Mouse (Mus musculus): ENCODE measurements at regions not wholly inside any gene's neighbourhood (a gene's known extent, or its start where the extent isn't known, plus 50 kb on each side); places are given as distances from the start of the nearest gene placed in this dataset.

DNA sequence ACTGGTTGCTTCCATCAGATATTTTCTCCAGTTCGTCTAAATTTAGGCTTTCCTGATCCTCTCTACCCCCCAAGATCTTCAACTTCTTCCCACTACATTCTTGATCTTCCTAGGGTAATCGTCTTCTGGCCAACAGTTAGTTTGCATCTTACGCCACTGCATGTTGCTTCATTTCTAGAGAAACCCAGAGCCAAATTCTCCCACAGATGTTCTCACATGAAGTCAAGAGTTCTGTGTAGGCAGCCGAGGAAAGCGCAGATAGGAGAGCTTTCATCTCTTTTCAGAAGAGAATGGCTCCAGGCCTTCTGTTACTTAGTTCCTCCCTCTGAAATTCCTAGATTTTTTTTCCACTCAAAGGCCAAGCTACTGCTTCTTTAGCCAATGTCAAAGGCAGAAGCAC, 179.9 kb downstream of the Fgf10 start:
- Histone ChIP-seq H3K4me3 (ENCODE audit: inconsistent target) (no peak overlapping the region), H3K36me3 (ENCODE audit: inconsistent target) (no peaks in the 10 kb centered on the region)
- 89% methylated on average over 5 of the region's 5 CpGs for WGBS (ENCODE audit: missing documents)

DNA sequence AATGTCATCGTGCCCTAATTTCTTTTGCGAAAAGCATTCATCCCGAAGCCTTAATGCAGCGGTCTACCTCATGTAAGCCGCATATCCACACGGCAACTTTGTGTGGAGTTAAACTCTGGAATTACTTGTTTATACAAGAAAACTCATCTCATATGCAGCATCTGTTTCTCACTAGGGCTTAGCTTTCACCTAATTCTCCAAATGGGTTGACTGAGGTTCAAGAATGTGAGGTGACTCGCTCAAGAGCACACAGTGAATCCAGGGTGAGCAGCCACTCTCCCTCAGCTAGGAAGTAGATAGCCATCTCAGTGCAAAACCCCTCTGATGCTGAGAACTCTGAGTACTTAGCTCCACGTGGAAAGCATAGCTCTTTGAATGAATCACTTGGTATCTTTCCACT, 181.1 kb downstream of the Fgf10 start:
- no peaks in the 10 kb centered on the region for H3K79me2 ChIP-seq (ENCODE audit: inconsistent target)
- H3K27ac ChIP-seq = no peak overlapping the region
- no peaks in the 10 kb centered on the region for H3K36me3 ChIP-seq (ENCODE audit: inconsistent target)
- no peak overlapping the region for H3K4me3 ChIP-seq (ENCODE audit: inconsistent target)
- 84% methylated on average over 8 of the region's 8 CpGs for WGBS (ENCODE audit: missing documents)

More for the DNA sequence above, 179.9 kb downstream of the Fgf10 start:
- no peaks in the 10 kb centered on the region for H3K79me2 ChIP-seq (ENCODE audit: inconsistent target)
- no peak overlapping the region for H3K27ac ChIP-seq

DNA sequence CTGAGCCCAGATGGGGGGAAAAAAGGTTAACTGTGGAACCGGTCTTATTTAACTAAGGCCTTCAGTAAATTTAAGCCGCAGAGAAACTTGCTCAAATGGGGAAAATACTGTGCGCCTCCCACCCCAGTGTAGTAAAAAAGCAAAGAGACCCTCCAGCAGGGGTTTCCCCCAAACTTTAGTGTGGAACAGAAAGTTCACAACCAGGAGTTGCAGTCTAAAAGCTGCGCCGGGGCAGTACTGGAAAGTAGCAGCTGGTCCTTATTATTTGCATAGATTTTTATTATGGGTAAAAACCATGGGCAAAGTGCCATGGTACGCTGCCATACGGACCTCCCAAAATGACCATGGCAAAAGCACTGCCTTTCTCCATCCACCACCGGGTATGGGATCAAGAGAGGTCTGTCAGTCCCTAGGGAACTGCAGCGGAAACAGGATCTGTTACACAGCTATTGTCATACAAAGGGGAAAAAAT, 216.8 kb downstream of the Fgf10 start:
- H3K4me3 ChIP-seq (ENCODE audit: inconsistent target) = no peak overlapping the region
- no peak overlapping the region for H3K27ac ChIP-seq
- H3K79me2 ChIP-seq (ENCODE audit: inconsistent target) = no peaks in the 10 kb centered on the region
- no peaks in the 10 kb centered on the region for H3K36me3 ChIP-seq (ENCODE audit: inconsistent target)
- WGBS (ENCODE audit: missing documents) = 86% methylated on average over 9 of the region's 9 CpGs

DNA sequence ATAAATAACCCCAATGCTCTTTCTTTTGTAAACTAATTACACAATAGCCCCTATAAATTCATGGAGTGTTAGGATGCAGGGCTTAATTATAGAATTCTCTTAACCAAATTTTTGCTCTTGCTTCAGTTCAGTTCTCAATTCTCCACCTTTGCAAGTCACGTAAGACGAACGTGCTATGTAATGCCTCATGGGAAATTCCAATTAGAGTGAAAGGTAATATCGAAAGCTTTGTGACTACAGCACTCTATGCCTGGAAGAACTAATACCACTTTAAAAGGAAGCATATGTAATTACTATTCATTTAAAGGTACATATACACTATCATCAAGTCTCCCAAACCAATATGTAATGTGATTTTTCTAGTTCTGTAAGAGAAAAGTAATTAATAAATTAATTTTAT, 225.5 kb downstream of the Fgf10 start:
- Histone ChIP-seq H3K36me3 (ENCODE audit: inconsistent target) (no peaks in the 10 kb centered on the region), H3K79me2 (ENCODE audit: inconsistent target) (no peaks in the 10 kb centered on the region), H3K4me3 (ENCODE audit: inconsistent target) (no peak overlapping the region), H3K27ac (no peak overlapping the region)
- 100% methylated on average over 4 of the region's 4 CpGs for WGBS (ENCODE audit: missing documents)

DNA sequence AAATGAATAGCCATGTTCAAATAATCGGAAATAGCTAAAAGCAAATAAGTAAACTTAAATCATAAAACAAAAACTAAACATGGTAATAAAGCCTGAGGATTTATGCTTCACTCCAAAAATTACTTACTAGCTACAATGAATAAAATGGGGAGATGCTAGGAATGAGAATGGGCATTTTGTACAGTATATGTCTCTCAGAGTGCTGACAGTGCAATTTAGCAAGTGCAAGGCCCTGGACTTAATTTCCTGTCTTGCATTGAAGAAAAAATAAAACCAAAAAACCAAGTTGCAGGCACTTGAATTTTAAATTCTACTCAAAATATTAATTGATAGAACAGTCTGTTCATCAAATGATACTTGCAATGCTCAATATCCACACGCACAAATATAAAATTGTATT, 232.4 kb downstream of the Fgf10 start:
- 93% methylated on average over 2 of the region's 2 CpGs for WGBS (ENCODE audit: missing documents)
- Histone ChIP-seq H3K36me3 (ENCODE audit: inconsistent target) (no peaks in the 10 kb centered on the region), H3K4me3 (ENCODE audit: inconsistent target) (no peak overlapping the region), H3K27ac (no peak overlapping the region), H3K79me2 (ENCODE audit: inconsistent target) (no peaks in the 10 kb centered on the region)

DNA sequence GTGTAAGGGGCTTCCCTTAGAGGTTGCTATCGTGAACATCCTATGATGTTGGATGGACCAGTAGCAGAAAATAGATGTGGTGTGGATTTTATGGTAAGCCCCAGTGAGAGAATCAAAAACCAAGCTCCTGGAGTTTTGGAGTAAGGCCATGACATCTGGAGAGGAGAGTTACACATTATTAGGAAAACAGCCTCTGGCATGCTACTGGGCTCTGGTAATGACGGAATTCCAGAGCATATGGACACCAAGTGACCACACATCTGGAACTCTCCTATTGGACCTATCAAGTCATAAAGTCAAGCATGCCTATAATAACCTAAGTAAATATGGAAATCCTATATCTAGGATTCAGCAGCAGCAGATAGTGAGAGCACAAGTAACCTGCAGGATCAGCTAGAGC, 240.8 kb downstream of the Fgf10 start:
- H3K79me2 ChIP-seq (ENCODE audit: inconsistent target) = no peaks in the 10 kb centered on the region
- no peaks in the 10 kb centered on the region for H3K36me3 ChIP-seq (ENCODE audit: inconsistent target)
- no peak overlapping the region for H3K4me3 ChIP-seq (ENCODE audit: inconsistent target)
- no peak overlapping the region for H3K27ac ChIP-seq
- whole genome bisulfite sequencing (ENCODE audit: missing documents) = 92% methylated on average over 2 of the region's 2 CpGs

DNA sequence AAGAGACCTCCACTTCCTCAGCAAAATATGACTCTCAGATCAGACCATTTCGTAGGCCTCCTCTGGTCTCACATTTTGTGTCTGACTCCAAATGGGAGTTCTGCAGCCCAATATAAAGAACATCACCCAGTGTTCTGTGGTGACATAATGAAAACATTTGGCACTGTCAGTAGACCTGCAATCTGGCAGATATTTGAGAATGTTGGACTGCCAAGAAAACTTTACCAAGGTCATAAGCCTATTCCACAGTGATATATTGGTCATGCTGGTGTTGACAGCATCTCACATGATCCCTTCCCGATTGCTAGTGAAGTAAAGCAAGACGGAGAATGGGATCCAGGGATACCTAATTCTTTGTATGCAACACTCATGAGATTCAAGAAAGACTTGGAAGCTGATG, 271.2 kb downstream of the Fgf10 start:
- 85% methylated on average over 3 of the region's 3 CpGs for WGBS (ENCODE audit: missing documents)
- Histone ChIP-seq H3K4me3 (ENCODE audit: inconsistent target) (no peak overlapping the region), H3K79me2 (ENCODE audit: inconsistent target) (no peaks in the 10 kb centered on the region), H3K36me3 (ENCODE audit: inconsistent target) (no peaks in the 10 kb centered on the region), H3K27ac (no peak overlapping the region)

DNA sequence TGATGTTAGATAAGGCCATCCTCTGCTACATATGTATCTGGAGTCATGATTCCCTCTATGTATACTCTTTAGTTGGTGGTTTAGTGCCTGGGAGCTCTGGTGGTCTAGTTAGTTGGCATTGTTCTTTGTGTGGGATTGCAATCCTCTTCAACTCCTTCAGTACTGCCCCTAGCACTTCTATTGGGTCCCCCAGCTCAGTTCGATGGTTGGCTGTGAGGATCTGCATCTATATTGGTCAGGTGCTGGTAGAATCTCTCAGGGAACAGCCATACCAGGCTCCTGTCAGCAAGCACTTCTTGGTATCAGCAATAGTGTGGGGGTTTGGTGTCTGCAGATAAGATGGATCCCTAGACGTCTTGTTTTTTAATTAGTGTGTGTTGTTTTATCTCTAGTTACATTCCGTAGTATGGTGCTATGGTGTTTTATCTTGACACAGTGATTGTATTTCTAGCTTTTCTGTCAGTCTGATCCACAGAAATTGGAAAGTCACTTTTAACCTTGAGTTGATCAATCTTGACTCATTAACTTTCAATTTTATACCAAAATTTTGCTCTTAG, 296.6 kb downstream of the Fgf10 start:
- Histone ChIP-seq H3K36me3 (ENCODE audit: inconsistent target) (no peaks in the 10 kb centered on the region), H3K4me3 (ENCODE audit: inconsistent target) (no peak overlapping the region), H3K27ac (no peak overlapping the region), H3K79me2 (ENCODE audit: inconsistent target) (no peaks in the 10 kb centered on the region)
- 85% methylated on average over 3 of the region's 3 CpGs for WGBS (ENCODE audit: missing documents)

DNA sequence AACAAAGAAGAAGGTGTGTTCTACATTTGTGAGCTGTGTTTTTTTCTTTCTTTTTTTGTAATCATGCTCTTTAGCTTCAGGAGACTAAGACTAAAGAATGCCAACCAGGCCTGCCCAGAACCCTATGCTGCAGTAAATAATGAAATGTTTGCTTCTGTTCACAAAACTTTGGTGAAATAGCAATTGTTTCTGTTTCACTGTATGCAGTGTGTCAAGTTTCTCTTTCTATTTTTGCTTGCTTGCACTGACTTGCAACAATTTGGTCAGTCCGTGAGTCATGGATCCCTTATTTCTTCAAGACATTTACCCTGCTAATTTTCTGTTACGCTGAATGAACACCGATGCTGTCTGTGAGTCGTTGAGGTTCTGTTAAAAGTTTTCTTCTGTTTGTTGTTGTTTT, 298.1 kb downstream of the Fgf10 start:
- no peaks in the 10 kb centered on the region for H3K79me2 ChIP-seq (ENCODE audit: inconsistent target)
- H3K4me3 ChIP-seq (ENCODE audit: inconsistent target) = no peak overlapping the region
- H3K27ac ChIP-seq = no peak overlapping the region
- WGBS (ENCODE audit: missing documents) = 70% methylated on average over 4 of the region's 4 CpGs
- no peaks in the 10 kb centered on the region for H3K36me3 ChIP-seq (ENCODE audit: inconsistent target)

DNA sequence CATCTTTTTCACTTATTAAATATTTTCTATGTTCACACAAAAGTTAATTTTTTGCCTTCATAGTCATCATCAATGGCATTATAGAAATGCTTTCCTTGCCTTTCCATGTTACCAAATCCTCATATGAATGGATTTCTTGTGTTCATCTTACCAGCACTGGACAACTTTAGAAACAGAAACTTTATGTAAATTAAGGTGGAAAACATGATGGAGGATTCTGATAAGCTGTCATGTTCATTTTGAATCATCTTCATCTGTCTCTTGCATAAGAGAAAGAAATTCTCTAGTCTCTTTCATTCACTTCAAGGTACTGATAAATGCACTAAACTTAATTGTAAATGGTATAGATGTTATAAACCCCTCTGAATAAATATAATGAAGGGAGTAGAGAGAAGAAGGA, 305.4 kb downstream of the Fgf10 start:
- no peaks in the 10 kb centered on the region for H3K36me3 ChIP-seq (ENCODE audit: inconsistent target)
- no peak overlapping the region for H3K4me3 ChIP-seq (ENCODE audit: inconsistent target)
- H3K79me2 ChIP-seq (ENCODE audit: inconsistent target) = no peaks in the 10 kb centered on the region
- H3K27ac ChIP-seq = no peak overlapping the region

DNA sequence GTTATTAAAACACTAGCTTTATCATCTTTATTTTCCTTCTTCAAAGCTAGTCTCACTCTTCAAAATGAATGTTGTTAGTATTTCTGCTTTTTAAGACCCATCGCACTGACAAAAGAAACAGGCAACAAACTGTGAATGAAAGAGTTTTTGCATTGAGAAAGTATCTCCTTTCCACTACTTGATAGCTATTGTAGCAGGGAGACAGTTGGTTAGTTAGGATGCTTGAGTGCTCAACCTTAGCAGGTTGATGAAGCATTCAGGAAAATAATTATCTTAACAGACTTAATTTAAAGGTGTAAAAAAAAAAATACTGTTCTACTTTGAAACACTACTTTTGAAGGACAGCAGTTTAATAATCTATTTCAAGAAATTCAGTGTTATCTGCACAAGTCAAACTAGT, 305.9 kb downstream of the Fgf10 start:
- Histone ChIP-seq H3K4me3 (ENCODE audit: inconsistent target) (no peak overlapping the region), H3K36me3 (ENCODE audit: inconsistent target) (no peaks in the 10 kb centered on the region), H3K27ac (no peak overlapping the region), H3K79me2 (ENCODE audit: inconsistent target) (no peaks in the 10 kb centered on the region)
- 100% methylated on average over 1 of the region's 1 CpGs for WGBS (ENCODE audit: missing documents)

DNA sequence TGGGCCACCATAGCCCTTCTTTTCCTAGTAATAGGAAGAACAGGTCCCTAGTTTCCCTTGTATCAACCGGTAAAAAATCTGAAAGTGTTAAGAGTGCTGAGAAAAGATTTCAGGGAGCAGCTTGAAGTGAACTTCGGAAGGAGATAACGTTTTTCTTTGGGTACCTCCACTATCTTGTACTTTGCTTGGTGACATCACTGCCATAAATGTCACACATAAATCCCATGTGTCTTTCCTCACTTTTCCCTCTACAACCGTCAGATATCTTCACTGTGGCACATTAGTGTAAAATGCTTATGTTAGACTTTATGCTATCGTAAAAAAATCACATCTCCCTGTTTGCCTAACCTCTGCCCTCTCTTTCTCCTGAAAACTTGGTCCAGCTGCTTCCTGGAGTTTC, 309.9 kb downstream of the Fgf10 start:
- Histone ChIP-seq H3K4me3 (ENCODE audit: inconsistent target) (no peak overlapping the region), H3K27ac (no peak overlapping the region), H3K36me3 (ENCODE audit: inconsistent target) (no peaks in the 10 kb centered on the region), H3K79me2 (ENCODE audit: inconsistent target) (no peaks in the 10 kb centered on the region)
- 71% methylated on average over 5 of the region's 5 CpGs for WGBS (ENCODE audit: missing documents)

DNA sequence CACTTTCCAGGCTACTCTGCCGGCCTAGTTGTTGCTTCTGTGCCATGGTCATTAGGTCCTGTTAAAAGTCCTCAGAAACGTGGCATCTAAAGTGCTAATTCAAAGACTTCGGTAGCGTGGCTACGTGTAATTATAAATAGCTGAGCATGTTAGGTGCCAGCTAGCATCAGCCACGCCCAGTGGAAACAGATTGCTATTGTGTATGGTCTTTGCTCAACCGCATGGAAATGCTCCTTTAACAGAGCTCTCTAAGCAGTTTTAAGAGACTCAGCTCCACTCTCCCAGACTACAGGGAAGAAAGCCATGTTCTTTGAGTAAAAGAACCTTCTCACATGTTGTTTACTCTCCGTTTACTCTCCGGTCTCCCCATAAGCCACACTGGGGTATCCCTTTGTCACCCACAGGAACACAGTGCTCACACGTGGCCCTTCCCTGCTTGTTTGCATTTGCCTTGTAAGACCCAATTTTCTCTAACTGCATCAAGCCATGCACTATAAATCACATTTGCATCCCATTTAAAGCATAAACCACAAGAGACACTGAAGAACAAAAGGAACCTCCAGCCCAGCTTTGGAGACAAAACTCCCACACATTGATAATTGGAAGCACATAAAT, 311.7 kb downstream of the Fgf10 start:
- WGBS (ENCODE audit: missing documents) = 85% methylated on average over 10 of the region's 10 CpGs
- no peak overlapping the region for H3K4me3 ChIP-seq (ENCODE audit: inconsistent target)
- no peaks in the 10 kb centered on the region for H3K79me2 ChIP-seq (ENCODE audit: inconsistent target)
- H3K27ac ChIP-seq = no peak overlapping the region
- no peaks in the 10 kb centered on the region for H3K36me3 ChIP-seq (ENCODE audit: inconsistent target)

DNA sequence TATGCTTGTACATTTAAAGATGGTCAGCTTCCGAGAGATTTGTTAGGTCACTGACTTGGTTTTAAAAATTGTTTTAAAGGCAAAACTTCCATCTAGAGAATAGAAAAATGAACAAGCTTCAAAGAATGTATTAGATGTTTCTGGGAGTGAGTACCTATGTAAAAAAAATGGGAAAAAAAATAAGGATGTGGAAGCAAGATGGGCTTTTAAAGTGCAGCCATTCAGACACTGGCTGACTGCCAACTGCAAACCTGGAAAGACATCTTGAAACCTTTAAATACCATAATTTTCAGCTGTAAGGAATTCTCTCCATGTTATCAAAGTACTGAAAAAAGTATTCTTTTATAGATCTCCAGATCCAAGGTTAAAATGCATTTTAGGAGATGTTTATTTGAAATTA, 315.7 kb downstream of the Fgf10 start:
- no peaks in the 10 kb centered on the region for H3K79me2 ChIP-seq (ENCODE audit: inconsistent target)
- H3K4me3 ChIP-seq (ENCODE audit: inconsistent target) = no peak overlapping the region
- H3K27ac ChIP-seq = no peak overlapping the region
- 100% methylated on average over 1 of the region's 1 CpGs for WGBS (ENCODE audit: missing documents)
- no peaks in the 10 kb centered on the region for H3K36me3 ChIP-seq (ENCODE audit: inconsistent target)

DNA sequence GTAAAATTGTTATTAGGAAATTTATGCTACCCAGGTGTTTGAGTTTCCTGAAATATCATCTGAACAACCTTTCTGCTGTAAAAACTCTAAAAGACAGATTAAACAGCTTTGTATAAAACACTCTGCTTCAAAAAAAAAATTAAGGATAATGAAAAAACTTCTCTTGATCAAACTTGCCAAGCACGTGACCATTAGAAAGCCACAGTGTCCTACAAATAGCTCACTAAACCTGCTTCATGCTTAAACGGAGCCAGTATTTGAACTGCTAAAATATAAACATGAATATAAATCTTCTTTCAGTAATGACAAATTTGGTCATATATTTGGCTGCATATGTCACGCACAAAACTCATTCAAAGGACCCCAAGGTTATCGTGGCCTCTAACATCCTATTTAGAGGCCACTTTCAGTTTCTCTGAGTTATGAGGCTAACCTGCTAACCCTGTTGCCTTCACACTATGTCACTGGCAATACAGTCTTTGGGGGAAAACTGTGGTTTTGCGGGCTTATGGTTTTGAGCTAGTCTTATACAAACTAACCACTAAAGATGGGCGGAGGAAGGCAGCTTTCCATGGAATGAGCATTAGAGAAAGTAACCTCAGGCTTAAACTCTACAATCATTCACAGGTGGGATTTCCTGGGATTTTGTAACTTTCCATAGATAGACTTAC, 355.8 kb downstream of the Fgf10 start:
- Histone ChIP-seq H3K4me3 (ENCODE audit: inconsistent target) (no peak overlapping the region), H3K36me3 (ENCODE audit: inconsistent target) (no peaks in the 10 kb centered on the region), H3K27ac (no peak overlapping the region), H3K79me2 (ENCODE audit: inconsistent target) (no peaks in the 10 kb centered on the region)
- 50% methylated on average over 6 of the region's 6 CpGs for WGBS (ENCODE audit: missing documents)
